Mouse (Mus musculus) T-cell, adult 2 months (primary cell): ENCODE results near the gene Kdm5b.
"Not testable (repeated sequence)": the region's sequence is repeated elsewhere in the genome, so short reads cannot be mapped to it uniquely, and the experiment has no call there.

Experiments used
- DNase-seq: peaks from one replicate; pipeline ENCODE4 v3.0.0; 2022; ENCODE audit warnings: low spot score

Kdm5b gene

GRCm38 (mm10) chr1:134559976-134560375, at the start of gene Kdm5b:
Gene Kdm5b, plus strand, starts transcription at chr1:134560171.
- peak; percentile 83 for DNase-seq

- DNase-seq = no peak
Measured at GRCm38 (mm10) chr1:134512183-134512582, 47.8 kb upstream of the Kdm5b start.

DNA sequence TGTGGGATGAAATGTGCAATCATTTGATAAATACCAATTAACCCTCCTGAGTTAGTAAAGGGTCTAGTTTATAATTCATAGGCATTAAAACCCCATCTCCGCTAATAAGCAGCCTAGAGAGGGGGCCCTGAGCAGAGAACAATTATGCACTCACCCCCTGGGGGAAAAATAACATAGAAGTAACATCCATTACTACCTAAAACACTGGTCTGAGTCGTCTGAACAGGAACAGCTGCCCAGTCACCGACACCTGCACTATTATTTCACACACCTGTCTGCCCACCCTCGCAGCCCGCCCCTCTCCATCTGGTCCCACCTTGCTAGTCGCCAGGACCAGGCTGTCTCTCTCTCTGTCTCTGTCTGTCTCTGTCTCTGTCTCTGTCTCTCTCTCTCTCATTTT, 47.4 kb upstream of the Kdm5b start:
- no peak for DNase-seq

DNA sequence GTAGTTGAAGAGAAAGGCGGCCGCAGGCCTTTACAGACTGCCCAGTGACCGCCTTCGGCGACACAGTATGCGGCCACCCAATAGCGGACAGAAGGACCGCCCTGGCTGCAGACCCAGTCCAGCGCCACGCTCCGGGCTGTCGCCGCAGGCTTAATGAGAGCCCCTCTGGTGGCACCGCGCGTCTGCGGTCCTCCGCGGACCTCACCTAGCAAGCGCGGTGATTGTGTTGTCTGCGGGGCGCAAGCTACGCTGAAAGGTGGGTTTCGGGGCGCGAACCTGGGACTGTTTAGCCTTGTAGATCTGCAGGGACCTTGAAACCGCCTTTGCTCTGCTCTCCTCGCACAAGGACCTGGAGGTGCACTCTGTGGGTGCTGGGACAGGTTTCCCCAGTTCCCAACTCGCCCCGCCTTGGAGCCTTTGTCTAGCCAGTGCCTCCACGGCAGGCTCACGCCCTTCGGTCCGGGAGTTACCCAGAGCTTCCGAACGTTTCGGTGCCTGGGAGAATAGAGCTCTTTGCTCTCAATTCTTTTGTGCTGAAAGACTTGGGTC, 46.6 kb upstream of the Kdm5b start:
- DNase-seq = peak; percentile 6

DNA sequence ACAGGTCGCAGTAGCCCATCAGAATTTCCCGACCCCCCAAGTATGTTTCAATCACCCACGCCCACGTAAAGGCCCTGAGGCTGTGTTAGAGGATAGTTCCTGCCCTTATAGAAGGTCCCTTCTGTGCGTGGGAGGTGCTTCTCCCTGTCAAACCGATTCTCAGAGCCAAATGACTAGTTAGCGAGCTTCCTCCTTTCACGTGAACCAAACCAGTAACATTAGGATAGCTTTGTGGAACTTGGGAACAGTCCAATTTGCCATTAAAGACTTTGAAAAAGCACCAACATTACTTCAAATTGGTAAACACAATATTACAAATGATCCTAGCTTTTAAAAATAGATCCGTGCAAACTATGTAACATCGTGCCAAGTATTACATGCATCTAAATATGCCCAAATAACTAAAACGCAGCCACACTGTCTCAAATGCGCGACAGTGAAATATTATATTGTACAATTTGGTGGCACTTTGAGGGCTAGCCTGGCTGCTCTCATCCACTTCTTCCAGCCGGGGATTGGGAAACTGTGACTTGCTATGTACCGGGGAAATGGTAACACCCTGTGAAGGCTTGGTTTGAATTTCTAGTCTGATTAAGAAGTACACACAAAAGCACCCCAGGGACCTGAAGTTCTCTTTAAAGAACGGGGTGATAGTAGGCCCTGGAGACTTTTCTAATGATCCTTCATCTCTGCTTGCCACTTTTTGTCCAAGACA, 45.9 kb upstream of the Kdm5b start:
- no peak for DNase-seq

DNA sequence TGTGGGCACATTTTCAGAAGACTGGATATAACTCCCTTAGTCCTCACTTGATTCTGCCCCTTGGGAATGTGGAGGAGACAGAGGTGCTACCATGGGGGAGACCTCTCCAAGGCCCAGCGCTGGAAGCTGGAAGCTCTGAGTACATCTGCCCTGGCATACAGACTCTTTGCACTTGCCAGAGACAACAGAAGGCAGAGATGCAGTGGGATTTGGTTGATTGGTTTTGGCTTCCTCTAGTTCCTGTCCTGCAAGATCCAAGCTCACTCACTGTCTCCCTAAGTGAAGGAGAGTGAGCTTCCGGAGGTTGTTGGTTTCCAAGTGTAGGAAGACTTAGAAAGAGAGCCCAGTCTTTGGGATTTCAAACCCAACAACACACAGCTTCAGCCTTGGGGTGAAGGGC, 44.1 kb upstream of the Kdm5b start:
- no peak for DNase-seq

DNA sequence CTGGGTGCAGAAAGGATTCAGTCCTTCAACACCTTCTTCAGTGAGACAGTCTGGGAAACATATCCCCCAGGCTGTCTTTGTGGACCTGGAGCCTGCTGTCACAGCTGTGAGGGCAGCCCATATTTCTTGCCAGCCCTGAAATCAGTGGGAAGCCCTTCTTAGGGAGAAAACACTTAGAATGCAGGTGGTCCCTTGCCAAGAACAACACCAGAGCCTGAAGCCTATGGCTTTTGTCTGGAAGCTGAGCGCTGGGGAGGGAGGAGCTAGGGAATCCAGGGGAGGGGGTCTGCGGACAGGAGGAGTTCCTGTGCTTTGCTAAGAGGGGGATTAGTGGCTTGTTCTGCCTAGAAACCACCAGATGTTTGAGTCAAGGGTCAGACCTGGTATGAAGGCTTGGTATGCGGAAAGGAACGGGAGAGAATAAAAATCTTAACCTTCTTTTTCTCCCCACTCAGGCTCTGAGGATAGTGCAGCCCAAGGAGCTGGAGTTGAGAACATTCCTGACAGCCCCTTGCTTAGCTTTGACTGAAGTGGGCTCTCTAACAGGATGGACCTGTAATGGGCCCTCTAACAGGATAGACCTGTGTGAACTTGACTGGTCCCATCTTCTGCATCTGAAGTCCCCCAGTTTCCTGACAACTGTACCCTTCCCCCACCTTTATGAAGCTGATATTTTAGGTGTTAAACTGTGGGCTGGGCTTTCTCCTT, 43.3 kb upstream of the Kdm5b start:
- DNase-seq = no peak

DNA sequence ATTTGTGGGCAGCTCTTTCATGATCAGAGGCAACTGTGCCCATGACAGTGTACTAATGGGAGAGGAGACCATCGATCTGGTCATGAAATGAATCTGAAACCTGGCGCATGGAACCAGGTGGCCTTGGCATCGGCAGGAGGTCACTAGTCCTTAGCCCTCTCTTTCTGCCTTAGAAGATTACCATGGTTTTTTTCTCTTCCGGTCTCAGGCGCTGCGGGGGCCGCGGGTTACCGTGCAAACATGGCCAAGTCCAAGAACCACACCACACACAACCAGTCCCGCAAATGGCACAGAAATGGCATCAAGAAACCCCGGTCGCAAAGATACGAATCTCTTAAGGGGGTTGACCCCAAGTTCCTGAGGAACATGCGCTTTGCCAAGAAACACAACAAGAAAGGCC, 42.1 kb upstream of the Kdm5b start:
- not testable (repeated sequence) for DNase-seq

DNA sequence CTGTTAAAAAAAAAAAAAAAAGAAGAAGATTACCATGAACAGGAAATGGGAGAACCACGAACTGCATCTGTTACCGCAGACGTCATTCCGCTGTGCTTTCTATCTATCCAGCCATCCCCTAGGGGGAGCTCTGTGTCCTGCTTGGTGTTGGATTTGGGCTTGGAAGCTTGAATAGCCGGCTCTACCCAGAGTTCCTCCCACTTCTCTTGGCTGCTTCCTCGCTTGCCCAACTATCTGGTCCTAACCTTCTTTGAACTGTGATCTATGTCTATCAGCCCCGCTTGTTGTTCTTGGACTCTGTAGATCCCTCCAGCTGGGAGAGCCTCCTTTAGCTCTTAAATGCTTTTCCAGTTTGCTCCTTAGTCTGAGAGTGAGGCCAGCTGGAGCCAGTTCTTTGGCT, 41.3 kb upstream of the Kdm5b start:
- DNase-seq = peak; percentile 77

- not testable (repeated sequence) for DNase-seq
Measured at GRCm38 (mm10) chr1:134519201-134519600, 40.8 kb upstream of the Kdm5b start.

DNA sequence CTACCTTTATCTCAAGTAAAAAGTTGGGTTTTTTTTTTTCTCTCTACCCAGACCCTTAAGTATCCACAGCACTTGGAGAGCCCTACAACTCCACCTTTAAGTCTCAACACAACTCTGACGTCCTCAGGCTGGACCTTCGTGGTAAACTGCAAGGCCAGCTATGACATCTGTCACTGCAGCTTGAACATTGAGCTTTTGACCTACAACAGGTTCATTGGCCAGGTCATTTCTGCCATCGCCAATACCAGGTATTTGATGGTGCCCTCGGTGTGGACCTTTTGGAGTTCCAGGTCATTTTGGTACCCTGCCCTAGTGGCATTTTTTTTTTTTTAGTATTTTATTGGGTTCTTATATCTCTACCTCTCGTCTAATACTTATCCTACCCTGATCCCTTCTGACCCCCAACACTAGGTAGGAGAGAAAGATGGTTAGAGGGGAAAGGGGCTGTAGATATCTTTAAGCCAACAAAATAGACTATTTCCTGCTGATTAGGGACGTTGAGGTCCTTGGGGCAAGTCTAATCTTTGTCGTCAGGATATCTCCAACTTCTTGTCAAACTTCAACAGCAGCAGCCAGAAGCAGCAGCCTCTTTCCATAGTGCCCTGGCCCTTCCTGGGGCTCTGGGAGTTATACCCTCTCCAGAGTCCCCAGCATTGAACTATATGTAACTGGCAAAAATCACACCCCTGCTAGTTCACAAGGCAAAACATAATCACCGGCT, 39.8 kb upstream of the Kdm5b start:
- DNase-seq = no peak

- no peak for DNase-seq
Measured at GRCm38 (mm10) chr1:134521163-134521562, 38.8 kb upstream of the Kdm5b start.

GRCm38 (mm10) chr1:134522325-134522724, 37.6 kb upstream of the Kdm5b start:
- no peak for DNase-seq

- peak; percentile 52 for DNase-seq
Measured at GRCm38 (mm10) chr1:134524424-134524823, 35.5 kb upstream of the Kdm5b start.

GRCm38 (mm10) chr1:134525015-134525414, 35.0 kb upstream of the Kdm5b start:
- DNase-seq = no peak

GRCm38 (mm10) chr1:134526752-134527151, 33.2 kb upstream of the Kdm5b start:
- no peak for DNase-seq

- DNase-seq = no peak
Measured at GRCm38 (mm10) chr1:134530618-134531017, 29.4 kb upstream of the Kdm5b start.

DNA sequence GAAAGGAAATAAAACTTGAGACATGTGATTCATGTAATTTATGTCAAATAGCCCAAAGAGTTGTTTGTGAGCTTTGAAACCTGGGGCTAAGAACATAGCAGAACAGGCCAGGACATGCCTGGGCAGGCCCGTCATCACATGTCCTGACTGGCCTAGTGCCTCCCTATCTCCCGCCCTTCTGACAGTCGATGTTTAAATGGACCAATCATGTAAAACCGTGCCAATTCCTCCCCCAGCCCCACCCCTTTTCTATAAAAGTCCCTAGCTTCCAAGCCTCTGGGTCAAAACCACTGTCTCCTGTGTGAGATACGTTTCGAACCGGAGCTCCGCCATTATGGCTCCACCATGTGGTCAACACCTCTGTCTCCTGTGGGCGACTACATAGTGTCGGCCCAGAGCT, 26.3 kb upstream of the Kdm5b start:
- DNase-seq = not testable (repeated sequence)

DNA sequence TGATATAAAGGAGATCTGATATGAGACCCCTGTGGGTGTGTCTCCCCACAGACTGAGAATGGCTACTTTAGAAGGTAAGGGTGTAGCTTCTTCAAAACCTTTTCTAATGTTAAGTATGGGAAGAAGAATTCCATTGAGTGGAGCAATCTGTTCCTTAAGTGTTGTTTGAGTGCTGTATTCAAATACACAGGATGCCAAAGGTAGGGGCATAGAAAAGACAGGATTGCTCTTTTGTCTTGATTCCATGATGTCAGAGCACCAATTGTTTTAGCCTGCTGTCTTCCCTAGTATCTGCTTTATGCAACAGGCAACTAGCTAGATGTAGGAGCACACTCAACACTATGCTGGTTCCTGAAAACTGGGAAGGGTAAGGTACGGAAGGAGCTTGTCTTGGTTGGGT, 24.9 kb upstream of the Kdm5b start:
- no peak for DNase-seq

DNA sequence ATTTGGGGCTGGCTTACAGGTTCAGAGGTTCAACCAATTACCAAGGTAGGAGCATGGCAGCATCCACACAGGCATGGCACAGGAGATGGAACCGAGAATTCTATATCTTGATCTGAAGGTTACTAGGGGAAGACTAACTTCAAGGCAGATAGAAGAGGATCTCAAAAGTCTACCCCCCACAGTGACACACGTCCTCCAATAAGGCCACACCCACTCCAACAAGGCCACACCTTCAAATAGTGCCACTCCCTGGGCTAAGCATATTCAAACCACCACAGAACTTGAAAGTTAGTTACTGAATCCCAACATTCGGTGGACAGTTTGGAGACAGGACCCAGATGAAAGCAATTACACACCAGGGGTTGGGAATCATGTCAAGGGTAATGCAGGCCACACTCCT, 24.5 kb upstream of the Kdm5b start:
- no peak for DNase-seq

GRCm38 (mm10) chr1:134540610-134541009, 19.4 kb upstream of the Kdm5b start:
- no peak for DNase-seq

- no peak for DNase-seq
Measured at GRCm38 (mm10) chr1:134548231-134548630, 11.7 kb upstream of the Kdm5b start.

- no peak for DNase-seq
Measured at GRCm38 (mm10) chr1:134549632-134550132, 10.3 kb upstream of the Kdm5b start, which contains the start of gene Mgat4e. Gene Mgat4e, minus strand, starts transcription at chr1:134549682.
